Mouse (Mus musculus) right cerebral cortex, postnatal 10 days (tissue): ENCODE data around the gene Prr12.
A peak's percentile ranks its signal among the peaks of the same experiment; 100 is the strongest.

Source experiments
- DNase-seq, 2 experiments: peaks; one replicate each; pipeline ENCODE4 v3.0.0; 2021; ENCODE audit warnings: low spot score in 2 of 2

The Prr12 gene

DNA sequence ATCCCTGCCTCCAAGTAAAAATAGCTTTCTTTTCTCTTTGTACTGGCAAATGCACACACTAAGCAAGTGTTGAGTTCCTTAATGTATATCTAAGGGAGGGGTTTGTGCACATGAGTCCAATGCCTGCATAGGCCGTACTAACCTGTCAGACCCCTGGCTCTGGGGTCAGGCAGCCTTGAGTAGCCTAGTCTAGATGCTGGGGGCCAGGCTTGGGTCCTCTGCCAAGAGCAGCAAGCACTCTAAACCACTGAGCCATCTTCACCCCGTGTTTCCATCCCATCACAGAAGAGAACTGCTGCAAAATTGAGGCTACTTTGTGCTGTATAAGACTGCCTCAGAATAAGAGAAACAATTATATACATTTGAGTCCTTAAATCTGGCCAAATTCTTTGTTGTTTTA lies 25.1 kb upstream of the Prr12 start:
- DNase-seq, result no peak

DNA sequence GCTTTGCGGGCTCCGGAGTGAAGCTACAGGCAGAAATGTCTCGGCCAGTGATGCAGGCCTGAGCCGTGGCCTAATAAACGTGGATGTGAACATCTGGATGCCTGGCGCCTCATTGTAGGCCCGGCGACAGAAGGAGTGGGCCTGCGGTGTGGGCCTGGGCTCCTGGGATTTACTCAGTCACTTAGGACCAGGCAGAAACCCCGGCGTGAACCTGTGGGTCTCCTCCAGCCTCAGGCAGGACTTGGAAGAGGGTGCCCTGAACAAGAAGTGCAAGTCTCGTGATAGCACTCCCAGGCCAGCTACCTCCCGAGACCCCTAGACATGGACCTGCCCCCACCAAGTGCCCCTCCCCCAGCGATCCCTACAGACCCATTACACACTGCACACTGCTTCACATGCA lies 24.6 kb upstream of the Prr12 start:
- DNase-seq, result no peak

DNA sequence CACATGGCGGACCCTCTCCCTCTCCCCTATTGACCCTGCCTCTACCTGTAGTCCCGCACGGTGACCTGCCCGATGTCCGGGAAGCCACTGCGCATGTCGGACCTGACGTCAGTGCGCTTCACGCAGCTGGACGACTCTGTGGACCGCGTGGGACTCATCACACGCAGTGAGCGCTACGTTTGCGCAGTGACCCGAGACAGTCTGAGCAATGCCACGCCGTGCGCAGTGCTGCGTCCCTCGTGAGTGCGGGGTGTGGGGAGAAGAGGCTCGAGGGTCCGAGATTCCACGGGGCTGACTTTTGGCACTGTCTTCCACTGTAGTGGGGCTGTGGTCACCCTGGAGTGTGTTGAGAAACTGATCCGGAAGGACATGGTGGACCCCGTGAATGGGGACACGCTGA lies 23.8 kb upstream of the Prr12 start:
- no peak for DNase-seq

DNA sequence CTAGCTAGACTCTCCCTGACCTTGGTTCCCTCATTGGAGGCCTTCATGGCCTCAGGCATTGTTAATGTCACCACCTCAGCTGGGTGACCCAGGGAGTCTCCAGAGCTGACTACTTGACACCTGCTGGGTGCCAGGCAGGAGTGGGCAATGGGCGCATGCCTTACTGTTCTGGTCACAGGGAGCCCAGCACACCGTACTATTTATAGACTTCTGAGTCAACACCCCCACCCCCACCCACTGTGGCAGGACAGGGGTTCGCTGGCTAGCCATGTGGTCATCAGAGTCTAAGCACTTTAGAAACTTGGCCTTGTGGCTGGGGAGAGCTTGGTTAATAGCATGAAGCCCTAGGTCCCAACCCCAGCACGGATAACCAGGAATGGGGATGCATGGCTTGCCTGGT lies 22.7 kb upstream of the Prr12 start:
- DNase-seq, result no peak

DNA sequence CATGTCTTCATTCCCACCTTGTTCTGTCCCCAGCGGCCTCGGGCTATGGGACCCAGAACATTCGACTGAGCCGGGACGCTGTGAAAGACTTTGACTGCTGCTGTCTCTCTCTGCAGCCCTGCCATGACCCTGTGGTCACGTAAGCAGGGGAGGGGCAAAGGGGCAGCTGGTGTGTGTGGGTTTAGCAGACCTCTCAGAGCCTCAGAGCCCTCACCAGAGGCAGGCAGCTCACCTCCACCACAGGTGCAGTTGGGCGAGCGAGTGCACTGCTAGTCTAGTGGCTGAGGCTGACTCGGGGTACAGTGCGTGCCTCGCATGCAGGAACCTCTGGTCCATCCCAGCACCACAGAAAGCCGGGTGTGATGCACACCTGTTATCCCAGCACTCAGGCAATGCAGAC lies 21.3 kb upstream of the Prr12 start:
- no peak for DNase-seq

DNA sequence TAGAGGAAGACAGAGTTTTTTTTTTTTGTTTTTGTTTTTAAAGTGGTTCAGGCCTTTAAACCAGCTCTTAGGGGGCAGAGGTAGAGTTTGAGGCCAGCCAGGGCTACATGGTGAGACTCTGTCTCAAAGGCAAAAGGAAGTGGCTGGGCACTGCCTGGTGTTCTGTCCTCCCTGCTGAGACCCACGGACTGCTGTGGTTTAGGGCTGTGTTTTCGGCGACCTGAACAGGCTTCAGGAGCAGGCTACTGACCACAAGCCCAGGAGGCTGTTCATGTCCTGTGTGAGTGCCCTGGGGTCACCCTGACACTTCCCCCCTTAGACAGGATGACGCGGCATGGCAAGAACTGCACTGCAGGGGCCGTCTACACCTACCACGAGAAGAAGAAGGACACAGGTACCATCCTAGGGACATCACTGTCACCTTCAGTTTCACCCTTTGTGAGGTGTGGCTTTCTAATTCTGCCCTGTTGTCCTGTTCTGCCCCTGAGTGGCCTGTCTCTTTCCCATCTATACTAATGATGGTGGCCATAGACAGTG lies 20.6 kb upstream of the Prr12 start:
- no peak for DNase-seq

DNA sequence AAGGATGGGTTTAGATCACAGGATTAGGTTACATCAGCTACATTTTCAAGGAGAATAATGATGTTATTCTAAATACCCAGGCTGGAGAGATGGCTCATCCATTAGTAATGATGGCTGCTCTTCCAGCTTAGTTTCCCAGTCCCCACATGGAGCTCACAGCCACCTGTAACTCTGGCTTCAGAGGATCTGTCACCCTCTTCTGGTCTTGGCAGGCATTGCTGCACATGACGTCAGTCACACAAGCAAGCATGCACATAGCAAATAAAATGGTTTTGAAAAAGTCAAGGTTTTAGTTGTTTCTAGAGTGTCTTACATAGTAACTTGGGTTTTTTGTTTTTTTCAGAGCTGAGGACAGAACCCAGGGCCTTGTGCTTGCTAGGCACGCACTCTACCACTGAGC lies 19.5 kb upstream of the Prr12 start:
- DNase-seq, result no peak

DNA sequence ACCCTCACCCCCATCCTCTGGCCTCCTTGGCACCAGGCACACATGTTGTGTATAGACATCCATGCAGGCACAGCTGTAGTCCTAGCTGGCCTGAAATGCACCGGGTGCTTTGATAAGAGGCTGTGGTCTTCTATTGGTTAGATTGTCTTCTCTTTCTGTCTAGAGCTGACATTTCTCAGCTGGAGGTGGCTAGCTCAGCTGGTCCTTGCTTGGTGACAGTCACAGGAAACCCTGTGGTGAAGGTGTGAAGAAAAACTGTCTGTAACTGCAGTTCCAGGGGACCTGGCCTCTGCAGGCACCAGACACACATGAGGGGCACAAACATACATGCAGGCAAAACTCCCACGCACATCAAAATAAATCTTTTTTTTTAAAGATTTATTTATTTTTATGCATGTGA lies 17.0 kb upstream of the Prr12 start:
- DNase-seq, result no peak

DNA sequence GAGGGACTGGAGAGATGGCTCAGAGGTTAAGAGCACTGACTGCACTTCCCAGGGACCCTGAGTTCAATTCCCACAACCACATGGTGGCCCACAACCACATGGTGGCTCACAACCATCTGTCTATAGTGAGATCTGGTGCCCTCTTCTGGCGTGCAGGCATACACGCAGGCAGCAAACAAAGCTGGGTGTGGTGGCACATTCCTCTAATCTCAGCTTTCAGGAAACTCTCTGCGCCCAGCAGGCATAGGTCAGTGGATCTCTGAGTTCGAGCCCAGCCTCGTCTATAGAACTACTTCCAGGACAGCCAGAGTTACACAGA lies 15.3 kb upstream of the Prr12 start:
- DNase-seq, result peak in 1 of 2 experiments; percentile 62

DNA sequence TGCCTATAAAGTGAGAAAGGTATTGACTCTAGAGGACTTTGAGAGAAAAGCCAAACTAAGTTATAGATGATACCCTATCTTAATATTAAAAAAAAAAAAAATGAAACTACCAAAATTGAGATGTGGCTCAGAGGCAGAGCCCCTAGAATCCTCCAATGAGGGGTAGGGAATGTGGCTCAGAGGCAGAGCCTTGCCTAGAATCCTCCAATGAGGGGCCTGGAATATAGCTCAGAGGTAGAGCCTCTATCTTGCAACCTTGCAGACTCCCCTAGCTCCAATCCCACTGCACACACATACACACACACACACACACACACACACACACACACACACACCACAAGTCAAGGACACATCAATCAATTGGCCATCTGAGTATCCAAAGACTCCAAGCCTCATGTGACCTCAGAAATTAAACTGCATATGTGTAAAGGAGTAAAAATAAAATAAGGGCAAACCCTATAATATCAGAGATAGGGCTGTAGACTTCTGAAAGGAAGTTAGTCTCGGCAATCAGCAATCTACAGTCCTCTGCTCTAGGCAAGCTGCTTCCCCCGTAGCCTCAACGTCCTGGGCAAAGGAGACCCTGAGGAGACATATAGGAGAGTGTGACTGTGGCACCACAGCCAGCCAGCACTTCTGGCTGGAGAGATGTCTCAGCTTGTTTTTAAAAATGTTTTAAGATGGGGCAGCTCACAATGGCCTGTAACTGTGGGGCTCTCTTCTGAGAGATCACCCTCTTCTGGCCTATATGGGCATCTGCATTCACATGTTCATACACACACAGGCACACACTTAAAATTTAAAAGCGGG lies 14.7 kb upstream of the Prr12 start:
- no peak for DNase-seq

DNA sequence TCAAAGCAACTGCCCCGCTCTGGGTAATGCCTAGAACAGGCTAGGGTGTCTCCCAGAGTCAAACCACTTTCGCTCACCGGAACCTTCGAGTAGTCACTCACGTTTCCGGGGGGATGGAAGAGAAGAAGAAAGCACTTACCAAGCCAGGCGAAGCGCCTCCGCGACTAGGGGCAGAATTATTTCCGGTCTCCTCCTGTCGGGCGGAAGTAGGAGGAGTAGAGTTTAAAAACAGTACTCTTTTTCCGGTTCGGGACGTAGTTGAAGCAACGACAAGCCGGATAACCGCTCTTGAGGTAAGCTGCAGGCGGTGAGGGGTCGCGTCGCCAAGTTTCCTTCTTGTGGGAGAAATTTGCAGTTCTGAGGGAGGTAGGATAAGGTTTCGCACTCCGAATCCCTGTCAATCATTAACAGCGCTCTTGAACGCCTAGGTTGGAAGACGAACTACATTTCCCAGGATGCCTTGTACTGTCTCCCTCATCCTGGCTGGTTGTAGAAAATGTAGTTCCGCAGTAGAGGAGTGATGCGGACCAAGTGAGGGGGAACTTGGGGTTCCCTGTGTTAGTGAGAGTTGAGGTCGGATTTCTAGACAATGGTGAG lies 9.7 kb upstream of the Prr12 start, which contains the start of the genes Nosip and Prrg2:
Gene Nosip, plus strand, starts transcription at position 191 of the 597 bp plus-strand sequence.
Gene Prrg2, minus strand, starts transcription at position 439 of the 597 bp plus-strand sequence.
- peak; percentile 96 to 97 for DNase-seq

DNA sequence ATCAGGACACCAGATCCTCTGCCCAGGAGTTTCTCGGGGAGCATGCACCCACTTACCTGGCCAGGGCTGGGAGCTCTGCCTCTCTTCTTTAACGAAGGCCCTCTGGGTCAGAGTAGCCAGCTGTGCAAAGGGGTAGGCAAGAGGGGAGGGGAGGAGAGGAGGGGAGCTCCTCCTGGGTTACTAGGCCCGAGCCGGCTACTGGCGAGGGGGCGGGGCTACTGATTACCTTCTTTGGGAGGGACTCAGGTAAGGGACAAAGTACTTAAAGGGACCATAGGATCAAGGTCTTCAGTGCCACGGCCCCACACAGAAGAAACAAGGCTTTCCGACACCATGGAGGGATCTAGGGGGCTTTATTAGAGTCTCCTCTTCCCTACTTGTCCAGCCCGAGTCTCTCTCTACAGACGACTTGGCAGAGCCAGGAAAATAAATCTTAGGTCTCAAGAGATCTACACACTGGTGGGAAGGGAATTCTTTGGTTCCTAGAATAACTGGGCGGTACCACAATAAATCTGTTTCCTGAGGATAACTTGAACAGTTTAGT lies 8.9 kb upstream of the Prr12 start:
- no peak for DNase-seq

DNA sequence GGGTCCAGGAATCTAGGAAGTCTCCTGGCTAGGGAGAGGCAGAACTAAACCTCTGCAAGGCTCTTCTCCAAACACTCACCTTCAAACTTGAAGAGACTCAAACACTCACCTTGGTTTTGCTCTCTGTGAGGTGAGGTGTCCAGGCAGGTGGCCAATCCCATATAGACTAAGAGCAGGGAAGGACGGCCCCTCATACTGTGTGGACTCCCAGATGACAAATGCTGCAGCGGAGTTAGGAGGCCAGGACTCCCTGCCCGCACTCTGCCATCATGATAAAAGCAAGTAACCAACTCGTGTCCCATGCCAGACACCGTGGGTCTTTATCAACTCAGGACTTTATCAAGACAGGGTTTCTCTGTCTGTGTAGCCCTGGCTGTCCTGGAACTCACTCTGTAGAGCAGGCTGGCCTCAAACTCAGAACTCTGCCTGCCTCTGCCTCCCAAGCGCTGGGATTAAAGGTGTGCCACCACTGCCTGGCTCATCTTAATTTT lies 8.0 kb upstream of the Prr12 start:
- no peak for DNase-seq

DNA sequence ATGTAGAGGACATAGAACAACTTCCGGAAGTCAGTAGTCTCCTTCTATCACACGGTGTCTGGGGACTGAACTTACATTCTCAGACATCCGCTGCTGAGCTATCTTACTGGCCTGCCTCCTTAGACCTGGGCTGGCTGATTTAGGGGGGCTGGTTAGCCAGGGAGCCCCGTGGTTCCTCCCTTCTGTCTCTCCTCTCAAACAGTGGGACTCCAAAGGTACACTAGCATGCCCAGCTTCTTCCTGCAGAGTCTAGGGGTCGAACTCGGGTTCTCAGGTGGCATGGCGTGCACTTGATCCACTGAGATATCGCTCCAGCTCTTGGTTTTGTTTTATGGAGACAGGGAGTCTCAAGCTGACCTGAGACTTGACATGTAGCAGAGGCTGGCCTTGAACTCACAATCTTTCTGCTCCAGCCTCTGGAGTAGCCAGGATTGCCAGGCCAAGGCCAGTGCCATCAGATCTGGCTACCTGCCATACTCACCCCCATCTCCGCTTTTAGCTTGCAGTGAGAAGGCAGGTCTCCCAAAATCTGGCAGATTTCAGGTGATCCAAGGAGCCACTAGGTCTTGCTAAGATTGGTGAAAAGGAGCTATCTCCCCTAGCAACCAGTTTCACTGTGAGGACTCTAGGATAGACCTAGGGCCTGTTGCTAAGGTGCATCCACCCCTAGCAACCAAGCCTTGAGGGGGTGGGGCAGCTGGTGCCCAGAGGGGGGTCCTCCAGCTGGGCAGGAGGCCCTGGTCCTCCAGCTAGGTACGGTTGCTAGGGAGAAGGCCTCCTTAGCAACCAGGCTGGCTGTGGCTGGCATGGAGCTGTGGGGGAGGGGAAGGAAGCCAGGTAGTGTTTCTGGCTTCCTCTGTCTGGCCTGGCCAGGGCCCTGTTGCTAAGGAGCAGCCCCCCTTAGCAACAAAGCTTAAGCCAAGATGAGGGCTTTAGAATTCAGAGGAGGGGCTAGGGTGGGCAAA lies 6.2 kb upstream of the Prr12 start:
- peak; percentile 56 to 68 for DNase-seq

DNA sequence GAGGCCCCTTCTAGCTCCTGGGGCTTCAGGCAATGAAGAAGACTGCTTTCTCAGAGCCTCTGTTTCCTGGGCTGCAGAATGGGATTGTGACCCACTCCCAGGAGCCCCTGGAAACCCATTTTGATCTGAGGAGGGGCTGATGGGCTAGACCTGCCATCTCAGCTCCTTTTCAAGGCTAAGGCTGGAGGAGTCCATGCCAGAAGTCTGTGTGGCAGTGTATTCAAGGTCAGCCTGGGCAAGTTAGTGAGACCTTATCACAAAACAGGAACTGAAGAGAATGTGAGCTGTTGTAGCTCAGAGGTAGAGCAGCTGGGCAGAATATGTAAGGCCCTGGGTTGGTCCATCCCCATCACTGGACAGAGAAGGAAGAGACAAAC lies 4.3 kb upstream of the Prr12 start:
- no peak for DNase-seq

DNA sequence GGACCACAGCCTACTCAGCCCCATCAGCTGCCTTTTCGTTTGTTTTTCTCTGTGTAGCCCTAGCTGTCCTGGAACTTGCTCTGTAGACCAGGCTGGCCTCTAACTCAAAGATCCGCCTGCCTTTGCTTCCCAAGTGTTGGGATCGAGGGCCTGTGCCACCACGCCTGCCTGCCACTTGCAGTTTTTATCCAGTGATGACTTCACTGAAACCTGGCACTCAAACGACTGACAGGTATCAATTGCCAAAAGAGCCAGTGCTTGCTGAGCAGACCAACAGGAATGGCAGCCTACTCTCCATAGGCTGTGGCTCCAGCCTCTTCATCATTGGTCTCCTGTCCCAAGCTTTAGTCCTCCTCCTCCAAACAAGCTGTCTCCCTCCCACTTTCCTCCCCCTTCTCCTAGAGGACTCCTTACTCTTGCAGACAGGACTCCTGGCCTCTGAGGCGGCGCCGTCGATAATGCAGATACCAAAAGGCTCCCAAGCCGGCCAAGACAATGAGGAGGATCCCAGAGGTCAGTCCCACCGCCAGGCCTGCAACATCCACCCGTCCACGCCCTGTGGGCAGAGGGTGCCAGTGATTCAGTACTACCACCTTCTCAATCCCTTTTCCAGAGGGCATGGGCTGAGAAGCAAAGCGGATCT lies 3.8 kb upstream of the Prr12 start:
- DNase-seq, result no peak

DNA sequence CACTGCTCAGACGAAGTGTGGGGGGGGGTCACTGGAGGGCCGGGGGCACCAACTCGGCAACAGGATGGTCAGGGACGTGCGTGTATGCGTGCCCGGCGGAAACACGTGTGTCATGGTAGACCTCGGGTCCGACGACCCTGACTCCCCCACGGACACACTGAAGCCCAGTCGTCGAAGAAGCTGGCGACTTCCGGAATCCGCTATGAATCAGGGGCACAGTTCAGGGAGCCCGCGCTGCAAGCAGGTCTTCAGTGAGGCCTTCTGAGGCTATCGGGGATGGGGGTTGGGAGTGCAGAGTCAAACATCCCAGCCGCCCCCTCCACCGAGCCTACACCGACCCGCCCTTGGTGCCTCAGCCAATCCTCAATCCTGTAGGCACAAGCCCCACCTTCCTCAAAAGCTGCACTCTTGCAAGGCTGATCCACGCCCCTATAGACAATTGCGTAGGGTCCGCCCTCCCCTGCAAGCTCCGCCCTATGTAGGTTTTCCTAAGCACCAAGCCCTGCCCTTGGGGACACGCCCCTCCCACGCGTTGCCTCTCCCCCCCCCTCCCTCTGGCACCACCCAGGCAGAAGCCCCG lies 1.3 kb upstream of the Prr12 start:
- peak; percentile 96 to 98 for DNase-seq

DNA sequence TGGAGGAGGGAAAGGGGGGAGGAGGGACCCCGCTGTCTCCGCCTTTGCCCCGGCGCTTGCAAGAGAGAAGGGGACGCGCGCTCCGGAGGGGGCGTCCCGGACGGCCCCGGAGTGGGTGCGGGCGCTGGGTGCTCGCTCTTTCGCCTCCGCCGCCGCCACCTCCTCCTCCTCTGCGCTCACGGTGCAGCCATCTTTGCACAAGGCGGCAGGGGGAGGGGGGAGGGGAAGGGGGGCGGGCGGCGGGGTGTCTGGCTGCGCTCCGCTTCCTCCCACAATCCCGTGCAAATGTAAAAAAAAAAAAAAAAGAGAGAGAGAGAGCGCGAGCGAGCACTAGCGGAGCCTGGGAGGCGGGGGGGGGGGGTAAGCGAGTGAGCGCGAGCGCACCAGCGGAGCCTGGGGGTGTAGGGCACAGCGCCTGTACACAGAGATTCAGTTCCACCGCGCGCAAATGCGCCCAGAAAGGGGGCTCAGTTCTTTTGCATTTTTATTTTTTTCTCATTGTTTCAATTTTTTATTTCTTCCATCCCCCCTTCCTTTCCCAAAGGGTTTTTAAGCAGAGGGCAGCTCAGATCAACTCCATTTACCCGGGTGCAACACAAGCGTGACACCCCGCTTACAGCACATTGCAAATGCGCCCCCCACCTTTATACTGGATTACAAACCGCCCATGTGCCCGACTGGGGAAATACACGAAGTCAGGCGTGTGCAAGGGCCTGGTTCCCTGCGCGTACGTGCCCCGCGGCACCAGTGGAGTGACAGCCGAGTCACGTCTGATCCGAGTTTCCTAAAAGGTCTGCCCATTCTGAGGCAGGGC lies 643 bp upstream of the Prr12 start:
- peak; percentile 79 to 87 for DNase-seq

DNA sequence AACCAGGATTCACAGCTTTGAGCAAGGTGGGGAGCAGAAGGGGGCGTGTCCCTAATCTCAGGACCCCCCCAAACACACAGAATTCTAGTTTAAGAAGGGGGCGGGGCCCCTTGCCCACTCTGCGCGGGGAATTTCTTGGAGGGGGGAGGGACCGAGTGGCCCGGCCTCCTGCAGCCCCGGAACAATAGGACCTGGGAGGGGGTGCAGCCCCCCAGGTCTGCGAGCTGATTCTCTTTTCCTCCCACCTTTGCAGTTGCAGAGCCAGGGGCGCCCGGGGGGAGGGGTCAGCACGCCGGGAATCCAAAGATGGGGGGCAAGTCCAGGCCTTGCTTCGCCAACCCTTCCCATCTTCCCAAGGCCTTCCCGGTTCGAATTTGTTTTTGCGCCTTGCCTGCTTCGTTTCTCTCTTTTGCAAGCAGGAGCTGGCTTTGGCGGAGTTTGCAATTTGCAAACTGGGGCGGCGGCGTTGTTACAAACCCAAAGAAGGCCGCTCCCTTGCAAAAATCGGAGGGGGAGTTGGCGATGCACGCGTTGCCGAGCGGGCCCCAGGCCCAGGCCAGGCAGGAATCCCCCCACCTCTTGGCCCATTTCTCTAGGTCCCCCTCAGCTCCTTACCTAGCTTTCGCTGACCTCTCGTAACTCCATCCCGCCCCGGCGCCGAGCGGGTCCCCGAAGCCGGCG lies 360 bp downstream of the Prr12 start:
- DNase-seq, result peak; percentile 63 to 67
